Mouse (Mus musculus) liver, embryonic 13.5 days (tissue): Measurements from ENCODE around the gene Tsks. TPM values are rescaled to one million over a fixed set of nuclear protein-coding genes. Genes with fewer than 3 reads are reported as not detected.

Source experiments
- polyA plus RNA-seq: library from polyadenylated mRNA; unstranded; fragments of >200 nt; fragmentation: Nextera tagmentation; extraction: Ambion mirVana; gene quantifications from 2 replicates; pipeline ENCODE4 v1.2.1, GENCODE M21; 2015

Tsks gene
- polyA plus RNA-seq, 1 experiment from 2014 or later: 0.07 TPM

Other genes with a start within 250 kb of the Tsks start
- not detected in 2 replicates for gene Izumo2, start 234.5 kb upstream of the Tsks start, polyA plus RNA-seq
- 30.0 and 30.8 TPM in 2 replicates for gene Vrk3, start 194.8 kb upstream of the Tsks start, polyA plus RNA-seq
- 0.99 and 1.1 TPM in 2 replicates for gene Zfp473, start 192.2 kb upstream of the Tsks start, polyA plus RNA-seq
- gene Nup62, start 127.1 kb upstream of the Tsks start, polyA plus RNA-seq: 60.8 and 68.9 TPM in 2 replicates
- 0.70 and 1.1 TPM in 2 replicates for gene Il4i1, start 126.8 kb upstream of the Tsks start, polyA plus RNA-seq
- gene Atf5, start 126.5 kb upstream of the Tsks start, polyA plus RNA-seq: 5.3 and 5.4 TPM in 2 replicates
- 32.0 and 32.1 TPM in 2 replicates for gene Akt1s1, start 94.2 kb upstream of the Tsks start, polyA plus RNA-seq
- 29.0 and 30.0 TPM in 2 replicates for gene Tbc1d17, start 94.1 kb upstream of the Tsks start, polyA plus RNA-seq
- gene Pnkp, start 86.1 kb upstream of the Tsks start, polyA plus RNA-seq: 22.8 and 24.2 TPM in 2 replicates
- gene Ptov1, start 73.4 kb upstream of the Tsks start, polyA plus RNA-seq: 50.4 and 57.0 TPM in 2 replicates
- 47.2 and 51.2 TPM in 2 replicates for gene Med25, start 50.5 kb upstream of the Tsks start, polyA plus RNA-seq
- gene Fuz, start 47.1 kb upstream of the Tsks start, polyA plus RNA-seq: 7.2 and 7.5 TPM in 2 replicates
- 69.5 and 82.4 TPM in 2 replicates for gene Ap2a1, start 13.7 kb upstream of the Tsks start, polyA plus RNA-seq
- gene Cpt1c, start 31.6 kb downstream of the Tsks start, polyA plus RNA-seq: 1.9 and 2.3 TPM in 2 replicates
- 214 and 220 TPM in 2 replicates for gene Prmt1, start 43.4 kb downstream of the Tsks start, polyA plus RNA-seq
- 41.0 and 42.4 TPM in 2 replicates for gene Irf3, start 54.4 kb downstream of the Tsks start, polyA plus RNA-seq
- 18.2 and 20.1 TPM in 2 replicates for gene Bcl2l12, start 55.5 kb downstream of the Tsks start, polyA plus RNA-seq
- 10.4 and 11.8 TPM in 2 replicates for gene Scaf1, start 73.2 kb downstream of the Tsks start, polyA plus RNA-seq
- gene Rras, start 74.8 kb downstream of the Tsks start, polyA plus RNA-seq: 14.4 and 15.0 TPM in 2 replicates
- gene Prr12, start 109.7 kb downstream of the Tsks start, polyA plus RNA-seq: 1.7 and 2.2 TPM in 2 replicates
- gene Nosip, start 119.2 kb downstream of the Tsks start, polyA plus RNA-seq: 31.5 and 32.0 TPM in 2 replicates
- 7.1 and 7.8 TPM in 2 replicates for gene Prrg2, start 119.5 kb downstream of the Tsks start, polyA plus RNA-seq
- gene Rcn3, start 149.0 kb downstream of the Tsks start, polyA plus RNA-seq: 35.6 and 38.7 TPM in 2 replicates
- gene Fcgrt, start 160.6 kb downstream of the Tsks start, polyA plus RNA-seq: 29.2 and 31.9 TPM in 2 replicates
- 1,277 and 1,372 TPM in 2 replicates for gene Rps11, start 181.2 kb downstream of the Tsks start, polyA plus RNA-seq
- gene Rpl13a, start 185.6 kb downstream of the Tsks start, polyA plus RNA-seq: 972 and 1,063 TPM in 2 replicates
- 0.12 and 0.37 TPM in 2 replicates for gene Gm45713, start 193.0 kb downstream of the Tsks start, polyA plus RNA-seq
- gene Flt3l, start 193.2 kb downstream of the Tsks start, polyA plus RNA-seq: 4.5 and 5.4 TPM in 2 replicates
- 51.7 and 54.8 TPM in 2 replicates for gene Pih1d1, start 211.1 kb downstream of the Tsks start, polyA plus RNA-seq
- gene Aldh16a1, start 211.4 kb downstream of the Tsks start, polyA plus RNA-seq: 28.0 and 30.3 TPM in 2 replicates
- not detected in 2 replicates for gene Slc17a7, start 220.7 kb downstream of the Tsks start, polyA plus RNA-seq
- gene Gfy, start 236.4 kb downstream of the Tsks start, polyA plus RNA-seq: not detected in 2 replicates
- not detected in 2 replicates for gene Pth2, start 237.8 kb downstream of the Tsks start, polyA plus RNA-seq